Mouse (Mus musculus): ENCODE measurements around the gene Dgki.

Dgki gene

DNA sequence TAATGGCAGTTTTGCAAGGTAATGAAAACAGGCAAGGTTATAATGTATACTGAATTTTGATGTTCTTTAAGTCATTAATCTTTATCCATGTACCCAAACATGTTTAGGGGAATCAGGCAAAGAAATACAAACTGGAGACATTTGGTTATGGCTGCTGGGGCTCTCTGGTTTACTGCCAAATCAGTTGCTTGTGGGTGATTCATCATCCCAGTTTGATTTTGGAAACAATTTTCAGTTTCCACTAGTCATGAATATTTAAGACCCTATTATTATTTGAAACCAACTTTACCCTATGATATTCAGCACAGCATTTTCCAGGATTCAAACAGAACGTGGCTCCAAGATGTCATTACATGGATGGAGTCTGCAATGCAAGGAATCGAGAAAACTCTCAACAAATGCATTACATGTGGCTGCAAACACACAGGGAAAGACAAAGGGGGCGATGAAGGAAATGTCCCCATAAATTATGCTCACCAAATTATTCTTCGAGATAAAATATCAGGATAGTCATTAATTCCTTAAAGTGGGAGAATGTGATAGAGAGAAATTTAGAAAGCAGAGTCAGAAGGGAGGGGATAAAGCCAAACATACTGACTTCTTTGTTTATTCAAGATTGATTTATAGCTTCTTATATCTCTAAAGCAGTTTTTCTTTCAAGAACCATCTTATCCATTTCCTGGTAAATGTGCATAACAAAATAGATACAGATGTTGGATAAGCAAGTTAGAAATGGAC lies 481.5 kb downstream of the Dgki start:
- no peak for DNase-seq (ENCODE audit: low read depth in 1 of 2, low spot score in 2 of 2)

- no peak for DNase-seq (ENCODE audit: low read depth in 1 of 2, low spot score in 2 of 2)
Observed at GRCm38 (mm10) chr6:36816666-36817065, 483.3 kb downstream of the Dgki start.

DNA sequence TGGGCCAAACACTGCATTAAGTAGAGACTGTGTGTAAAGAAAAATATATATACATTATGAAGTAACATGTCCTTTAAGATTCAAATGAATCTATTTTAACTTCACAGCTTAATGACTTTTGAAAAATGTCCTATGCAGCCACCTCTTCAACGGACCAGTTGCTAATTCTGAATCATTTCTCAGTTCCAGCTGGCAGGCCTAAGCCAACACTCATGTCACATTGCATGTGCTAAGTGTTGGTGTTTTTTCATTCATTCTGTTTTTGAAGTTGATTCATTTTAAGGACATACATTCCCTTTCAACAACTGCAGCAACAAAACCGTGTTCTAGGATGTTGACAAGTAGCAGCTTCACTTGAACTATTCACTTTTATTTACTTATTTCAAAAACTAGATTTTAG lies 484.0 kb downstream of the Dgki start:
- no peak for DNase-seq (ENCODE audit: low read depth in 1 of 2, low spot score in 2 of 2)

DNA sequence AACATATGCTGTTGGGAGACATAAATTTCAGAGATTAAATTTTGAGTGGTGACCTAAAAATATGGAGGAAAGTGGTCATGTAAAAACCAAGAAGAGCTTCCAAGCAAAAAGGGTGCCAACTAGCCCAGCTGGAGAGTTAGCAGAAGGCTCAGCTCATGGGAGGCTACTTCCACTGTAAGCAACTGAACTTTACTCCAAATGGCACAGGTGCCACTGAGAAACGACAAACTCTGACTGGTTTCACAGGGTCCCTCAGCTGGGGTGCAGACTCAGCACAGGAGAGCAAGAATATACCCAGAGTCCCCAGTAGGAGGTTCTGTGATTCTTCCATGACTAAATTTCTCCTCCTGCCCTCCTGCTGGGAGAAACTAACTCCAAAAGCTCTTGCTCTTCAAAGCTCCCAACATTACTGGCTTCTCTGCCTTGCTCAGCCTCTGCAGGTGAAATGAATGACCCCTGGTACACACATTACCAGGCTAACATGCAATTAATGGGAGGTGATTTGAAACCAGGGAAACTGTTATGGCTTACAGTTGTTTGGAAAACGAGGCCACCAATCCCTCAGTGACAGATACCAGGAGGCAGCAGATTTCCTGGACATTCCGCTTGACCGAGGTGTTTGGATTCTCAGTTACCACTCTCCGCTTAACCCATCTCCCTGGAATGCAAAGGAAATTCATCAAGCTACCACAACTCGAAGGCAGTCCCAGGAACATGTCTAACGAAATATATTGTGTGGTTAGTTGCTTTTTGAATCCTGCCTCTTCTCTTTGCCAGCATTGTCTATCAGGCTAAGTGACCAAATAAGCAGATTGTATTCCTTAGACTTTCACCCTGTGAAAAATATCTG lies 487.1 kb downstream of the Dgki start:
- no peak for DNase-seq (ENCODE audit: low read depth in 1 of 2, low spot score in 2 of 2)

DNA sequence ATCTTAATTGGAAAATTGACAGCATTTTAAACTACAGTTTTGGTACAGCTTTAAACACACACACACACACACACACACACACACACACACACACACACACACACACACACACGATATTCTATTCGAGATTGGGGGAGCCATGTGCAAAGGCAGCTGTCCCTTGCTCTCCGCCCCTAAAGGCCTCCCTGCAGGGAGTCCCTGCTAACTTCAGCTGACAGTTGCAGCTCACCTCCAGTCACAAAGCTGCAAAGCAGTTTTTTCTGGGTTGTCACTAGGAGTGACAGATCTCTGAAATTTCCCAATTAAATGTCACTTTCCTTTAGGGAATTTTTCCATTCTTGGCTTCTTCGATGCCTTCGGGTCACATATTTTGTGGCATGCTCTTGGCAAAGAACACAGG lies 489.5 kb downstream of the Dgki start:
- no peak for DNase-seq (ENCODE audit: low read depth in 1 of 2, low spot score in 2 of 2)

GRCm38 (mm10) chr6:36809747-36810285 lies 490.2 kb downstream of the Dgki start, which contains the start of gene Ptn:
Gene Ptn (minus strand): TSS chr6:36810220.
- no peak for DNase-seq (ENCODE audit: low read depth in 1 of 2, low spot score in 2 of 2)

DNA sequence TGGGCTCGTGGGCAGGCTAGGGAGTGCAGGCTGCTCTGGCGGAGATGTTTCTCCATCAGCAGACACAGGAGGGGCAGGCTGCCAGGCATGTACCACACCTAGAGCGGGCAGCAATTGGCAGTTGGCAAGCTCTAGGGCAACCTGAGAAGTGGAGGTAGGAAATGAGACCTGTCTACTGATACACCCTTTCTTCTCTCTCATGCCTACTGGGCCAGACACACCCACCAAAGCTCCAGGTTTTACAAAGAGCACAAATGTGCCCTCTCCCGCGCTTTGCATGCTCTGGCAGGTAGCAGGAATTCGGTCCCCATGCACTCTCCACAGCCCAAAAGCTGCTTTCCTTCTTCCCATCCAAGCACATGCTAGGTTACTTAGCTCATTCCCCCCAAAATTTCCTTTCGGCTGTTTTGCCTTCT lies 490.7 kb downstream of the Dgki start:
- no peak for DNase-seq (ENCODE audit: low read depth in 1 of 2, low spot score in 2 of 2)

GRCm38 (mm10) chr6:36808306-36809058 lies 491.5 kb downstream of the Dgki start:
- DNase-seq (ENCODE audit: low read depth in 1 of 2, low spot score in 2 of 2) = no peak

- no peak for DNase-seq (ENCODE audit: low read depth in 1 of 2, low spot score in 2 of 2)
Observed at GRCm38 (mm10) chr6:36806906-36807305, 493.1 kb downstream of the Dgki start.

DNA sequence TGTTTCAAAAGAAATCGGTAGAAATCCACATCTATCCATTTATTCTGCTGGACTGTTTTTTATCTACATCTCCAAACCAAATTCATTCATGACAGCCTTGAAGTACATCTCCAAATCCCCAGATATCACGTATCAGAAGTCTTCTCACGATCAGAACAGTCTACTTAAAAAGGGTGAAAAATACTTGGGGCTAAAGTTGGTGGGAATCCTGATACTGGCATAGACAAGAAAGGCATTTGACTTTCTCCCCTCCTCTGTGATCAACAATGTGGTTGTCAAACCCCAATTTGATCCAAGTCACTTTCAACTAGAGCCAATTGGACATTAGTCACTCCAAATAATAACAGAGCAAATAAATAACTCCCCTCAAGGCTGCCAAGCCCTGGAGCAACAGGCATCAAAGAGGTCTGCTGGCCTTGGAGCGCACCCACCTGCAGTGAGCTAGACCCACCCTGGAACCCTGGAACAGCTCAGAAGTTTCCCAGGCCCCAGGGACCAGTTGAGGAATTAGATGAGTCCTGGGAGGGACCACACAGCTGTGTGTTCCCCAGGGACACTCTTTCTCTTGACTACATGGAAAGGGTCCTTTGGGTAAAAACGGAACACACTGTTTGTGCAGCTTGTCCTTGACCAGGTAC lies 499.6 kb downstream of the Dgki start:
- no peak for DNase-seq (ENCODE audit: low read depth in 1 of 2, low spot score in 2 of 2)

DNA sequence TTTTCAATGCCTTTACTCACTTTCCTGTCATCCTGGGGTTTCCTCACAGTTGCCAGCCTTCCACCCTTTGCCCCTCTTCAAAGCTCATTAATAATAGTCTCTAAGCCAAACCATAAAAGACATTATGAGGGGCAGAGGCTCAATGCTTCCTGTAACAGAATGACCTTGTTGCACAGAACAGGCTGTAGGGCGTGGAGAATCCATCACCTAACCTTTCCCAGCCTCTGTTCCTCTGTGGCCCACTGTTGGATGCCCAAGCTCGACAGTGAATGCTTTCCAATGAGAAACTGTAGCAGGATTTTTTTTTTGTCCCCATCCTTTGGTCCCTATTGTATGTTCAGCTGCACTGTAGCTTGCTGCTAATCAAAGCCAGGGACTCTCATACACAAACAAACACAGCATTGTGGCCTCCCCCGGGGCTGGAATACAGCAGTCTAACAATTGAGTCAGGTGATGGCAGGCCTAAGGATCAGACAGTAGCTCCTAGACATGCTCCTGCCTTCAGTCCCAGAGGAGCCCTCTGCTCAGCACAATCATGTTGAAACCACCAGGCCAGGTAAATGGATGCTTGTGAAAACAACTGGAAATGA lies 502.8 kb downstream of the Dgki start:
- no peak for DNase-seq (ENCODE audit: low read depth in 1 of 2, low spot score in 2 of 2)
